Mouse (Mus musculus): ENCODE results near the gene Aldh3b1. TPM values are rescaled to one million over a fixed set of nuclear protein-coding genes. Genes with fewer than 3 reads are reported as not detected.

Aldh3b1 gene
- polyA plus RNA-seq, 1 experiment from 2014 or later, result 1.00 TPM

DNA sequence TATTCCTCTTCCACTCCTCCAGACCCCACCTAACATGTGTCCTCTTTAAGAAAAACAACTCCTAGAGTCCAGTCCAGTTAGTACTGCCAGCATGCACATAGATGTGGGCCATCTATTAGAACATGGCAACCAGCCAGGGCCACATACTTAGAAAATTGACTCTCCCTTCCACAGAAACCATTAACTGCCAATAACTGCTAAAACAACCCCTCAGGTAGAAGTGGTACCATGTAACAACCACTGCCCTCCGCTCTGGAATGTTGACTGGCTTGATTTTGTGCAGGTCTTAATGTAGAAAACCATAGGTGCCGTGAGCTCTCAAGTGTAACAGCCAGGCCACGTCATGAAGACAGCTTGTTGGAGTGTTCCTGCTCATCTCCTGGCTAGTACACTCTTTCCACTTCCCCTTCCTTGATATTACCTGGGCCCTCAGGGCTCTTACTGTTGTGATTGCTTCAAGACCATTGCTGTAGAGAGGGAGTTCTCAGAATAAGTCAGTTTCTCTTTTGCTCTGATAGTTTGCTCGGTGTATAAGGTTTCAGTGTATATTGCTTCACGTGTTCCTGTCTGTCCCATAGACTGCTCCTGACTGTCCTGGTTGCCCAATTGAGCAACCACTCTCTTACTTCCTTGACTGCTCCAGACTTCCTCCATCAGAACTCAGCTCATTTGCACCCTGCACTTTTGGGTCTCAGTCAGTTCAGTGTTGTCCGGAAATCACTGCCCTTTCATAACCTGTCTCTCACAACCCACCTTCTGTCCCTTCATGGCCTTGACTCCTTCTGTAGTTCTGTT, 49.4 kb downstream of the Aldh3b1 start:
- WGBS, result 87% methylated on average over 6 of the region's 6 CpGs
- ATAC-seq (replicated peaks; ENCODE audit: insufficient number of reproducible peaks, low FRiP score, low TSS enrichment, low read depth), result no peak
- no peaks in the 10 kb centered on the region; the same call in 1 of the 2 replicates for H3K36me3 ChIP-seq (replicated peaks; ENCODE audit: control insufficient read depth, insufficient read depth, low read depth, low read length)

DNA sequence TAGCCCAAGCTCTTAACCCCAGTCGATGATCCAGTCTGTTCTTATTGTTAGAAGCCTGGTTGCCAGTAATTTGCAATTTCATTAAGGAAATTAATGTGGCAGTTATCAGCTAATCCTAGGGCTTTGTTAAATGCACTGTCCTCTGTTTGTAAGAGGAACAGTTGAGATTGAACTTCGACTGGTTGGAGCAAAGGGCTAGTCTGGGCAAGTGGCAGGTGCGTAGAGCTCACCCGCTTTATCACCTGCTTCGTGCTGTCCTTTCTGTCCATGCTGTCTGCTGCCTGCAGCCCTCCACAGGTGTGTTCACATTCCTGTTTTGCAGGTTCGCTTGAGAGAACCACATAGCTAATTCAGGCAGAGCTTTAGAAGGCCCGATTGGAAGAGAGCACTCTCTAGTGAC, 54.6 kb downstream of the Aldh3b1 start:
- Histone ChIP-seq H3K9ac (replicated peaks; ENCODE audit: low read length) (no peak overlapping the region), H3K27ac (replicated peaks; ENCODE audit: low read depth, low read length) (no peak overlapping the region), H3K27me3 (ENCODE audit: control insufficient read depth, insufficient read depth, low read length) (no peaks in the 10 kb centered on the region), H3K36me3 (replicated peaks; ENCODE audit: control insufficient read depth, insufficient read depth, low read depth, low read length) (no peaks in the 10 kb centered on the region), H3K4me2 (ENCODE audit: low read depth, low read length) (no peak overlapping the region), H3K4me1 (ENCODE audit: control insufficient read depth, insufficient read depth, low read length) (no peaks in the 10 kb centered on the region), H3K4me3 (ENCODE audit: low read depth, low read length) (no peak overlapping the region), H3K9me3 (replicated peaks; ENCODE audit: control insufficient read depth, low read length) (no peaks in the 10 kb centered on the region)
- WGBS, result 85% methylated on average over 7 of the region's 7 CpGs
- no peak for DNase-seq (ENCODE audit: low spot score)
- no peak for ATAC-seq (replicated peaks; ENCODE audit: insufficient number of reproducible peaks, low FRiP score, low TSS enrichment, low read depth)

More for the DNA sequence above, 49.4 kb downstream of the Aldh3b1 start:
- no peak overlapping the region for H3K4me2 ChIP-seq (ENCODE audit: low read depth, low read length)
- no peak overlapping the region for H3K9ac ChIP-seq (replicated peaks; ENCODE audit: low read length)
- H3K9me3 ChIP-seq (replicated peaks; ENCODE audit: control insufficient read depth, low read length), result no peaks in the 10 kb centered on the region
- no peak overlapping the region for H3K27ac ChIP-seq (replicated peaks; ENCODE audit: low read depth, low read length)
- H3K27me3 ChIP-seq (ENCODE audit: control insufficient read depth, insufficient read depth, low read length), result no peaks in the 10 kb centered on the region
- no peak overlapping the region for H3K4me3 ChIP-seq (ENCODE audit: low read depth, low read length)
- no peaks in the 10 kb centered on the region for H3K4me1 ChIP-seq (ENCODE audit: control insufficient read depth, insufficient read depth, low read length)
- no peak for DNase-seq (ENCODE audit: low spot score)

DNA sequence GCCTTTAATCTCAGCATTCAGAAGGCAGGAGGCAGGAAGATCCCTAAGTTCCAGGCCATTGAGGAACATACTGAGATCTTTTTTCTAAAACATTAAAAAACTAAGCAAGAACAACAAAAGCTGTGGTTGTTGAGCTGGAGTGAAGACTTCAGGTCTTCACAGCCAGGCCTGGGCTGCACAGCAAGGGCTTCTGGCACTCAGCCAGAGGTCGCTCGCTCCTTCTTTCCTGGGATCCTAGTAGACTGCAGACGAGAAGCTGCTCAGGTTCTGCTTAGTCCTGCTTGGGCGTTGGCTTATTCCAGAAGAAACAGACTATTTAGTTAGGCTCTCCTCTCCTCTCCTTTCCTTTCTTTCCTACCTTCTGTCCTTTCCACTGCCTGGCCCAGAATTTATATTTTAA, 57.2 kb downstream of the Aldh3b1 start:
- no peak for ATAC-seq (replicated peaks; ENCODE audit: insufficient number of reproducible peaks, low FRiP score, low TSS enrichment, low read depth)
- 82% methylated on average over 4 of the region's 4 CpGs for WGBS
- H3K9ac ChIP-seq (replicated peaks; ENCODE audit: low read length), result no peak overlapping the region

DNA sequence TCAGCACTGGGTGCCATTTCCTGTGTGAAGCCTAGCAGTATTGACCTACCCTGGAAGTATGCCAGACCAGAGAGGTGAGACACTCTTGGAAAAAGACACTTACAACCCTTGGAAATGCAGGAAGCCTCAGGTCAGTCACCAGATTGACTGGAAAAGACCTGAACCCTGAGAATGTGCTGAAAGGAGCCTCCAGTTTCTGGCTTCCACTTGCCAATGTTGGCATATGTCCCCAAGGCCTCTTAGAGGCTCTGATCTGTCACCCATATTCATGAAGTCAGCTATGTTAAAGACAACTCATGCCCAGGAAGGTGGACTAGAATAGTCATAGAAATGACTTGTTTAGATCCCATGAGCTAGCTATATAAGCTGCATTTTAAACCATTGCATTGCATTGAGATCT, 58.1 kb downstream of the Aldh3b1 start:
- H3K9me3 ChIP-seq (replicated peaks; ENCODE audit: control insufficient read depth, low read length), result no peaks in the 10 kb centered on the region
- no peak overlapping the region for H3K4me2 ChIP-seq (ENCODE audit: low read depth, low read length)
- no peaks in the 10 kb centered on the region for H3K27me3 ChIP-seq (ENCODE audit: control insufficient read depth, insufficient read depth, low read length)
- no peak for ATAC-seq (replicated peaks; ENCODE audit: insufficient number of reproducible peaks, low FRiP score, low TSS enrichment, low read depth)
- no peak overlapping the region for H3K9ac ChIP-seq (replicated peaks; ENCODE audit: low read length)
- no peak for DNase-seq (ENCODE audit: low spot score)
- no peak overlapping the region for H3K27ac ChIP-seq (replicated peaks; ENCODE audit: low read depth, low read length)
- H3K4me1 ChIP-seq (ENCODE audit: control insufficient read depth, insufficient read depth, low read length), result no peaks in the 10 kb centered on the region
- H3K36me3 ChIP-seq (replicated peaks; ENCODE audit: control insufficient read depth, insufficient read depth, low read depth, low read length), result no peaks in the 10 kb centered on the region
- no peak overlapping the region for H3K4me3 ChIP-seq (ENCODE audit: low read depth, low read length)

More for the DNA sequence above, 57.2 kb downstream of the Aldh3b1 start:
- no peaks in the 10 kb centered on the region for H3K9me3 ChIP-seq (replicated peaks; ENCODE audit: control insufficient read depth, low read length)
- H3K4me2 ChIP-seq (ENCODE audit: low read depth, low read length), result no peak overlapping the region
- DNase-seq (ENCODE audit: low spot score), result no peak
- no peaks in the 10 kb centered on the region for H3K27me3 ChIP-seq (ENCODE audit: control insufficient read depth, insufficient read depth, low read length)
- H3K4me1 ChIP-seq (ENCODE audit: control insufficient read depth, insufficient read depth, low read length), result no peaks in the 10 kb centered on the region
- H3K36me3 ChIP-seq (replicated peaks; ENCODE audit: control insufficient read depth, insufficient read depth, low read depth, low read length), result no peaks in the 10 kb centered on the region
- H3K27ac ChIP-seq (replicated peaks; ENCODE audit: low read depth, low read length), result no peak overlapping the region
- H3K4me3 ChIP-seq (ENCODE audit: low read depth, low read length), result no peak overlapping the region

DNA sequence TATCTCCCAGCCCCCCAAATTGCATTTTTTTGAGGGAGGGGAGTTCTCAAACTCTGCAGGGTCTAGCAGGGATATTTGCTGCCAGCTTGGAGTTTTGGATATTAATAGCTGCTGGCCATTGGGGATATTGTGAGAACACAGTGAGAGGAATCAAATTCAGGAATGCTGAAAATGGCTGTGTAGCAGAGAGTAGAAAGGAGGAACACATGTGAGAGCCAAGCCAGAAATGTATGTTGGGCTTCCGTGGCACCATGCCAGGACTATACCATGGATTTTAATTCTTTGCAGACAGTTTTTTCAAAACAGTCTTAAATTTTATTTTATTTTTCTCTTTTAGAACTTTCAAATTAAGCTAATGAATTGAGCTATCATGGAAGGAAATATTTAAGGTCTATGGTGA, 61.3 kb downstream of the Aldh3b1 start:
- H3K4me3 ChIP-seq (ENCODE audit: low read depth, low read length), result no peak overlapping the region
- H3K9ac ChIP-seq (replicated peaks; ENCODE audit: low read length), result no peak overlapping the region
- H3K27me3 ChIP-seq (ENCODE audit: control insufficient read depth, insufficient read depth, low read length), result no peaks in the 10 kb centered on the region
- DNase-seq (ENCODE audit: low spot score) (no peak), ATAC-seq (replicated peaks; ENCODE audit: insufficient number of reproducible peaks, low FRiP score, low TSS enrichment, low read depth) (no peak)
- H3K27ac ChIP-seq (replicated peaks; ENCODE audit: low read depth, low read length), result no peak overlapping the region
- no peaks in the 10 kb centered on the region for H3K9me3 ChIP-seq (replicated peaks; ENCODE audit: control insufficient read depth, low read length)
- H3K4me1 ChIP-seq (ENCODE audit: control insufficient read depth, insufficient read depth, low read length), result no peaks in the 10 kb centered on the region
- 95% methylated on average over 1 of the region's 1 CpGs for WGBS
- H3K36me3 ChIP-seq (replicated peaks; ENCODE audit: control insufficient read depth, insufficient read depth, low read depth, low read length), result no peaks in the 10 kb centered on the region
- no peak overlapping the region for H3K4me2 ChIP-seq (ENCODE audit: low read depth, low read length)

DNA sequence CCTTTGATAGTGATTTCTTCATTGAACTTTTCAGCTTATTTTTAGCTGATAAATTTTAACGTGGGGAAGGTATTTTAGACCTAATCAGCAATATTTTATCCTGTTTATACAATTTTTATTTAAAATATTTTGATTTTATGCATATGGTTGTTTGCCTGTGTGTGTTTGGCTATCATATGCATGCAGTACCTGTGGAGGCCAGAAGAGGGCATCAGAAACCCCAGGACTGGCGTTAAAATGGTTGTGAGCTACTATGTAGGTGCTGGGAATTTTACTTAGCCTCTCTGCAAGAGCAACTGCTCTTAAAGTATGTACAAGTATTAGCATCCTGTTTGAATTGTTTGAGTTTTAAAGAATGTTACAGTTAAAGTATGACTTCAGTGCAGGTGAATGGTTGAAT, 64.6 kb downstream of the Aldh3b1 start:
- WGBS, result 84% methylated on average over 2 of the region's 2 CpGs
- H3K9me3 ChIP-seq (replicated peaks; ENCODE audit: control insufficient read depth, low read length), result no peaks in the 10 kb centered on the region
- no peak for DNase-seq (ENCODE audit: low spot score)
- no peak overlapping the region for H3K4me2 ChIP-seq (ENCODE audit: low read depth, low read length)
- no peak overlapping the region for H3K27ac ChIP-seq (replicated peaks; ENCODE audit: low read depth, low read length)
- no peaks in the 10 kb centered on the region for H3K36me3 ChIP-seq (replicated peaks; ENCODE audit: control insufficient read depth, insufficient read depth, low read depth, low read length)
- no peak for ATAC-seq (replicated peaks; ENCODE audit: insufficient number of reproducible peaks, low FRiP score, low TSS enrichment, low read depth)
- H3K9ac ChIP-seq (replicated peaks; ENCODE audit: low read length), result no peak overlapping the region
- H3K4me1 ChIP-seq (ENCODE audit: control insufficient read depth, insufficient read depth, low read length), result no peaks in the 10 kb centered on the region
- no peak overlapping the region for H3K4me3 ChIP-seq (ENCODE audit: low read depth, low read length)
- no peaks in the 10 kb centered on the region for H3K27me3 ChIP-seq (ENCODE audit: control insufficient read depth, insufficient read depth, low read length)

Other genes with a start within 250 kb of the Aldh3b1 start
- gene Lrp5, start 243.2 kb downstream of the Aldh3b1 start, polyA plus RNA-seq (2014; fragmentation: Nextera tagmentation; extraction: Ambion mirVana), result 5.2 and 5.3 TPM in 2 replicates
- 37.9 and 39.0 TPM in 2 replicates for gene 1810055G02Rik, start 221.5 kb downstream of the Aldh3b1 start, polyA plus RNA-seq (2014; fragmentation: Nextera tagmentation; extraction: Ambion mirVana)
- gene Kmt5b, start 162.4 kb downstream of the Aldh3b1 start, polyA plus RNA-seq (2014; fragmentation: Nextera tagmentation; extraction: Ambion mirVana), result 28.4 and 30.8 TPM in 2 replicates
- 38.1 and 46.2 TPM in 2 replicates for gene Chka, start 78.0 kb downstream of the Aldh3b1 start, polyA plus RNA-seq (2014; fragmentation: Nextera tagmentation; extraction: Ambion mirVana)
- gene Tcirg1, start 22.7 kb downstream of the Aldh3b1 start, polyA plus RNA-seq (2014; fragmentation: Nextera tagmentation; extraction: Ambion mirVana), result 16.3 and 21.8 TPM in 2 replicates
- 248 and 267 TPM in 2 replicates for gene Ndufs8, start 17.0 kb downstream of the Aldh3b1 start, polyA plus RNA-seq (2014; fragmentation: Nextera tagmentation; extraction: Ambion mirVana)
- gene Unc93b1, start 5.4 kb upstream of the Aldh3b1 start, polyA plus RNA-seq (2014; fragmentation: Nextera tagmentation; extraction: Ambion mirVana), result 6.0 and 6.3 TPM in 2 replicates
- not detected in 2 replicates for gene Aldh3b3, start 28.8 kb upstream of the Aldh3b1 start, polyA plus RNA-seq (2014; fragmentation: Nextera tagmentation; extraction: Ambion mirVana)
- 1.2 and 1.6 TPM in 2 replicates for gene Aldh3b2, start 42.5 kb upstream of the Aldh3b1 start, polyA plus RNA-seq (2014; fragmentation: Nextera tagmentation; extraction: Ambion mirVana)
- 2.3 and 3.5 TPM in 2 replicates for gene Acy3, start 56.8 kb upstream of the Aldh3b1 start, polyA plus RNA-seq (2014; fragmentation: Nextera tagmentation; extraction: Ambion mirVana)
- 0.26 TPM in 1 of 2 replicates, not detected in the other for gene Tbx10, start 62.9 kb upstream of the Aldh3b1 start, polyA plus RNA-seq (2014; fragmentation: Nextera tagmentation; extraction: Ambion mirVana)
- 24.2 and 26.6 TPM in 2 replicates for gene Nudt8, start 70.8 kb upstream of the Aldh3b1 start, polyA plus RNA-seq (2014; fragmentation: Nextera tagmentation; extraction: Ambion mirVana)
- gene Gm49405, start 70.8 kb upstream of the Aldh3b1 start, polyA plus RNA-seq (2014; fragmentation: Nextera tagmentation; extraction: Ambion mirVana), result 1.3 and 1.4 TPM in 2 replicates
- gene Doc2g, start 73.5 kb upstream of the Aldh3b1 start, polyA plus RNA-seq (2014; fragmentation: Nextera tagmentation; extraction: Ambion mirVana), result 2.2 TPM in 2 replicates
- 190 and 205 TPM in 2 replicates for gene Ndufv1, start 83.0 kb upstream of the Aldh3b1 start, polyA plus RNA-seq (2014; fragmentation: Nextera tagmentation; extraction: Ambion mirVana)
- gene Gstp1, start 108.2 kb upstream of the Aldh3b1 start, polyA plus RNA-seq (2014; fragmentation: Nextera tagmentation; extraction: Ambion mirVana), result 405 and 453 TPM in 2 replicates
- 2.2 and 2.3 TPM in 2 replicates for gene Gstp2, start 116.2 kb upstream of the Aldh3b1 start, polyA plus RNA-seq (2014; fragmentation: Nextera tagmentation; extraction: Ambion mirVana)
- gene Gstp3, start 129.8 kb upstream of the Aldh3b1 start, polyA plus RNA-seq (2014; fragmentation: Nextera tagmentation; extraction: Ambion mirVana), result not detected in 2 replicates
- gene Cabp2, start 151.8 kb upstream of the Aldh3b1 start, polyA plus RNA-seq (2014; fragmentation: Nextera tagmentation; extraction: Ambion mirVana), result not detected in 2 replicates
- gene Cdk2ap2, start 167.4 kb upstream of the Aldh3b1 start, polyA plus RNA-seq (2014; fragmentation: Nextera tagmentation; extraction: Ambion mirVana), result 58.6 and 69.0 TPM in 2 replicates
- 6.3 and 7.3 TPM in 2 replicates for gene Pitpnm1, start 170.2 kb upstream of the Aldh3b1 start, polyA plus RNA-seq (2014; fragmentation: Nextera tagmentation; extraction: Ambion mirVana)
- gene Aip, start 196.1 kb upstream of the Aldh3b1 start, polyA plus RNA-seq (2014; fragmentation: Nextera tagmentation; extraction: Ambion mirVana), result 68.3 and 85.1 TPM in 2 replicates
- gene Gpr152, start 210.0 kb upstream of the Aldh3b1 start, polyA plus RNA-seq (2014; fragmentation: Nextera tagmentation; extraction: Ambion mirVana), result not detected in 2 replicates
- gene Cabp4, start 214.2 kb upstream of the Aldh3b1 start, polyA plus RNA-seq (2014; fragmentation: Nextera tagmentation; extraction: Ambion mirVana), result not detected in 2 replicates
- 108 and 122 TPM in 2 replicates for gene Coro1b, start 218.8 kb upstream of the Aldh3b1 start, polyA plus RNA-seq (2014; fragmentation: Nextera tagmentation; extraction: Ambion mirVana)
- 0.64 and 1.3 TPM in 2 replicates for gene Ptprcap, start 223.8 kb upstream of the Aldh3b1 start, polyA plus RNA-seq (2014; fragmentation: Nextera tagmentation; extraction: Ambion mirVana)
- 42.0 and 42.3 TPM in 2 replicates for gene Rps6kb2, start 233.5 kb upstream of the Aldh3b1 start, polyA plus RNA-seq (2014; fragmentation: Nextera tagmentation; extraction: Ambion mirVana)
- gene Carns1, start 245.7 kb upstream of the Aldh3b1 start, polyA plus RNA-seq (2014; fragmentation: Nextera tagmentation; extraction: Ambion mirVana), result 2.0 TPM in 2 replicates